Mouse (Mus musculus): ENCODE results near the gene Tph1. TPM values are rescaled to one million over a fixed set of nuclear protein-coding genes. Genes with fewer than 3 reads are reported as not detected.

The Tph1 gene
- polyA plus RNA-seq, 1 experiment from 2014 or later, result not detected

GRCm38 (mm10) chr7:46597006-46597405, 75.3 kb downstream of the Tph1 start:
- no peaks in the 10 kb centered on the region for H3K9me3 ChIP-seq (replicated peaks)
- no peak overlapping the region for H3K4me3 ChIP-seq
- H3K36me3 ChIP-seq, result no peaks in the 10 kb centered on the region
- H3K27ac ChIP-seq (ENCODE audit: poor library complexity, severe bottlenecking), result no peak overlapping the region
- no peak overlapping the region for H3K4me2 ChIP-seq
- H3K4me1 ChIP-seq (replicated peaks), result peaks cover 8% of the 10 kb centered on the region; the same call in 1 of the 2 replicates
- no peak overlapping the region for H3K9ac ChIP-seq
- H3K27me3 ChIP-seq (replicated peaks), result no peaks in the 10 kb centered on the region
- 84% methylated on average over 2 of the region's 2 CpGs for WGBS
- ATAC-seq (ENCODE audit: insufficient number of reproducible peaks, low FRiP score), result no peak

Other genes with a start within 250 kb of the Tph1 start
- 9.8 and 11.3 TPM in 2 replicates for gene Sergef, start 32.7 kb downstream of the Tph1 start, polyA plus RNA-seq (2016; fragmentation: Nextera tagmentation; extraction: Ambion mirVana)
- gene Saal1, start 38.1 kb upstream of the Tph1 start, polyA plus RNA-seq (2016; fragmentation: Nextera tagmentation; extraction: Ambion mirVana), result 16.2 and 16.5 TPM in 2 replicates
- gene Saa3, start 43.2 kb upstream of the Tph1 start, polyA plus RNA-seq (2016; fragmentation: Nextera tagmentation; extraction: Ambion mirVana), result 0.20 TPM in 1 of 2 replicates, not detected in the other
- gene Saa4, start 60.1 kb upstream of the Tph1 start, polyA plus RNA-seq (2016; fragmentation: Nextera tagmentation; extraction: Ambion mirVana), result not detected in 2 replicates
- gene Saa1, start 70.4 kb upstream of the Tph1 start, polyA plus RNA-seq (2016; fragmentation: Nextera tagmentation; extraction: Ambion mirVana), result not detected in 2 replicates
- not detected in 2 replicates for gene Saa2, start 79.3 kb upstream of the Tph1 start, polyA plus RNA-seq (2016; fragmentation: Nextera tagmentation; extraction: Ambion mirVana)
- 16.4 and 17.4 TPM in 2 replicates for gene Hps5, start 123.5 kb upstream of the Tph1 start, polyA plus RNA-seq (2016; fragmentation: Nextera tagmentation; extraction: Ambion mirVana)
- gene Gtf2h1, start 123.6 kb upstream of the Tph1 start, polyA plus RNA-seq (2016; fragmentation: Nextera tagmentation; extraction: Ambion mirVana), result 32.5 and 33.1 TPM in 2 replicates
- 2,859 and 2,900 TPM in 2 replicates for gene Ldha, start 168.9 kb upstream of the Tph1 start, polyA plus RNA-seq (2016; fragmentation: Nextera tagmentation; extraction: Ambion mirVana)
- gene Ldhc, start 188.7 kb upstream of the Tph1 start, polyA plus RNA-seq (2016; fragmentation: Nextera tagmentation; extraction: Ambion mirVana), result not detected in 2 replicates
- gene Tsg101, start 247.4 kb upstream of the Tph1 start, polyA plus RNA-seq (2016; fragmentation: Nextera tagmentation; extraction: Ambion mirVana), result 185 and 190 TPM in 2 replicates

All from heart, embryonic 12.5 days (tissue).